9 mouse cellular contexts compared by ENCODE assay signal in the genomic region with DNA sequence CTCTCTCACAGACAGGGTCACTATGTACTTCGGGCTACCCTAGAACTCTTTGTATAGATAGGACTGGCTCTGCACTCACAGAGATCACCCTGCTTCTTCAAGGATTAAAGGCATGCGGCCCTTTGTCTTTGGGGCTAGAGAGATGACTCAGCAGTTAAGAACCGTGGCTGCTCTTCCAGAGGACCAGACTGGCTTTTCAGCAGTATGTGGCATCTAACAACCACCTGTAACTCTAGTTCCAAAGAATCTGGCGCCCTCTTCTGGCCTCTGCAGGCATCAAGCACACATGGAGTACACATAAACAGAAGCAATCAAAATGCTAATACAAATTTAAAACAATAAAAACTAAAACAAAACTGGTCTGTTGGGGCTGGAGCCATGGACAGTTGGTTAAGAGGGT. TPM values are rescaled to one million over a fixed set of nuclear protein-coding genes. Genes with fewer than 3 reads are reported as not detected.
DNase-seq lines count a peak whose midpoint lies in the region; ATAC-seq and TF ChIP-seq lines count a peak whose summit lies in the region.
"Had no signal": no experiment of that assay in that cellular context is flagged by ENCODE, and none has a peak within 500 bp of the region (broad histone marks: within the 10 kb centered on the region; RNA-seq: fewer than 3 reads in every experiment).

No protein-coding gene starts in this region.

- DNase-seq in kidney, adult 9 months, result peak; percentile 51
- DNase-seq in kidney, adult 11 months, result no peak
- DNase-seq in ZHBTc4 (ENCODE audit: low read depth, low spot score), result peak; percentile 95
- DNase-seq in hindbrain, postnatal 0 days (ENCODE audit: low spot score), result peak; percentile 77
- DNase-seq in lung, postnatal 14 days, result peak; percentile 37
- peak; percentile 36 for DNase-seq in yolk sac, embryonic 10.5 days (ENCODE audit: low spot score)
- no peak for DNase-seq in urinary bladder, postnatal 4 days (ENCODE audit: low spot score in 2 of 2)
- no peak for DNase-seq in urinary bladder, adult 18-20 months (ENCODE audit: low spot score in 2 of 2)

- peaks cover 52% of the 10 kb centered on the region for H3K36me3 ChIP-seq in hindbrain, postnatal 0 days (ENCODE audit: insufficient read depth, low read length)

- no peak overlapping the region for H3K27ac ChIP-seq in hindbrain, postnatal 0 days

- no peak overlapping the region for H3K9ac ChIP-seq in hindbrain, postnatal 0 days (replicated peaks; ENCODE audit: low read length)

- no peak for ATAC-seq in hindbrain, postnatal 0 days

- H3K4me3 ChIP-seq in hindbrain, postnatal 0 days (ENCODE audit: low read length), result no peak overlapping the region

- no peaks in the 10 kb centered on the region for H3K27me3 ChIP-seq in hindbrain, postnatal 0 days (ENCODE audit: insufficient read depth, low read length)

- WGBS in hindbrain, postnatal 0 days, result 36% methylated on average over 4 of the region's 4 CpGs

- no peaks in the 10 kb centered on the region for H3K9me3 ChIP-seq in hindbrain, postnatal 0 days (ENCODE audit: low read length)

- no peaks in the 10 kb centered on the region for H3K4me1 ChIP-seq in hindbrain, postnatal 0 days (ENCODE audit: insufficient read depth, low read length)

- TF ChIP-seq CTCF in hindbrain, postnatal 0 days (IDR thresholded peaks at IDR 0.05; ENCODE audit: low read depth), result peak; percentile 58

- H3K4me2 ChIP-seq in hindbrain, postnatal 0 days (ENCODE audit: low read depth, low read length), result no peak overlapping the region

RNA-seq across cellular contexts. Expression of a gene that starts 5.6 kb away (rescaled TPM):
- total RNA-seq in hindbrain, postnatal 0 days (2014; rRNA removed), result 15.0 and 24.5 TPM in 2 replicates
- 8.6 and 8.8 TPM in 2 replicates for polyA plus RNA-seq in hindbrain, postnatal 0 days (2015; fragmentation: Nextera tagmentation; extraction: Ambion mirVana)

RNA-seq across cellular contexts. Expression of a gene that starts 12.2 kb away (rescaled TPM):
- 1.2 TPM in 1 of 2 replicates, not detected in the other for total RNA-seq in hindbrain, postnatal 0 days (2014; rRNA removed)
- polyA plus RNA-seq in hindbrain, postnatal 0 days (2015; fragmentation: Nextera tagmentation; extraction: Ambion mirVana), result 0.34 and 0.98 TPM in 2 replicates
- total RNA-seq: layer of hippocampus, postnatal 10 days had no signal

RNA-seq across cellular contexts. Expression of a gene that starts 20.2 kb away (rescaled TPM):
- 24.9 and 37.8 TPM in 2 replicates for total RNA-seq in hindbrain, postnatal 0 days (2014; rRNA removed)
- 36.5 and 41.3 TPM in 2 replicates for polyA plus RNA-seq in hindbrain, postnatal 0 days (2015; fragmentation: Nextera tagmentation; extraction: Ambion mirVana)

RNA-seq across cellular contexts. Expression of a gene that starts 23.2 kb away (rescaled TPM):
- total RNA-seq in hindbrain, postnatal 0 days (2014; rRNA removed), result 70.9 and 83.0 TPM in 2 replicates
- 61.9 and 69.5 TPM in 2 replicates for polyA plus RNA-seq in hindbrain, postnatal 0 days (2015; fragmentation: Nextera tagmentation; extraction: Ambion mirVana)

RNA-seq across cellular contexts. Expression of a gene that starts 32.8 kb away (rescaled TPM):
- total RNA-seq in hindbrain, postnatal 0 days (2014; rRNA removed), result 5.8 and 11.6 TPM in 2 replicates
- 3.5 and 4.1 TPM in 2 replicates for polyA plus RNA-seq in hindbrain, postnatal 0 days (2015; fragmentation: Nextera tagmentation; extraction: Ambion mirVana)

Comparison
In these comparisons a context has a peak if more than half of its experiments do, and no peak if none do; other contexts are left out.
1. DNase-seq: peak in kidney, adult 9 months (single experiment), ZHBTc4 (single experiment), hindbrain, postnatal 0 days (single experiment), lung, postnatal 14 days (single experiment) and yolk sac, embryonic 10.5 days (single experiment); none in kidney, adult 11 months (single experiment), urinary bladder, postnatal 4 days (0 of 2) and urinary bladder, adult 18-20 months (0 of 2).